Mouse (Mus musculus): Measurements from ENCODE around the gene Fat3.

Fat3 gene

DNA sequence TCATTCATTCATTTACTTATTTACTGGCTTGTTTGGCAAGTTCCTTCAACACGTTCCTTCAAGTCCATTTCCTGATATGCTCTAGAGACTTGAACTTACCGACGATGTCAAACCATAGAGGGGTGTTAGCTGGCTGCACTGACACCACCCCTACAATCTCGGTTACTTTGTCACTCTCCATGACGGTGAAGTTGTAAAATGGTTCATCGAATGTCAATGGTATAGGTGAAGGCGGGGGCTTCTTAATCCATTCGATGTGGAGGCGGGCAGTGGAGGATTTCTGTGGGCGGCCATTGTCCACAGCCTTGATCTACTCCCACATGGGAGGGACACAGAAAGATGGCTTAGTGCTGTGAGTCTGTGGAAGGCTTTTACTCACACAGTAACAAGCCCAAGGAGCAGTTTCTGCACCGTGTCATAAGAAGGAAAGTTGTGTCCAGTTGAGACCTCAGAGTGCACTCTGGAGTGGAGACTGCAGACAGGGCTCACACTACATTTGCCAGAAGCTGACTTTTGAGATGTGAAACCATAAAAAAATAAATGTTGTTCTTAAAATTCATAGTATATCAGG lies 471.3 kb downstream of the Fat3 start:
- in situ Hi-C loops (cut with MboI, MseI) = no loop called here

DNA sequence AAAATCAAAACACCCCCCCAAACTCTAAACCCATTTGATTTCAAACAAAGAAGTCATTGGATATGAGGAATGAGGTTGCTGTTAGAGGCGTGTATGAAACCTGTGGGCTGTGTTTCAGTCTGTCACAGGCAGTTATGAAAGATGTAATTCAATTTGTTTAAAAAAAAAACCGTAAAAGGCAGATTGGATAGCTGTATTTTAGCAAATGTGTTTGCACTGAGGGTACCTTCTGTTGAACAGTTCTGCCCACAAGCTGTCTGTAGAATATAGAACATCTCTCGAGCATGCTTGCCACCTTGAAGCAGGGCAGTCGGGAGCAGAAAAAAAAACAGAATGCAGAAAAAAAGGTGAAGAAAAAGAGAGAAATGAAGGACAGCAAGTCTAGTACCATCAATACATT lies 472.0 kb downstream of the Fat3 start:
- in situ Hi-C loops (cut with MboI, MseI) = no loop called here

DNA sequence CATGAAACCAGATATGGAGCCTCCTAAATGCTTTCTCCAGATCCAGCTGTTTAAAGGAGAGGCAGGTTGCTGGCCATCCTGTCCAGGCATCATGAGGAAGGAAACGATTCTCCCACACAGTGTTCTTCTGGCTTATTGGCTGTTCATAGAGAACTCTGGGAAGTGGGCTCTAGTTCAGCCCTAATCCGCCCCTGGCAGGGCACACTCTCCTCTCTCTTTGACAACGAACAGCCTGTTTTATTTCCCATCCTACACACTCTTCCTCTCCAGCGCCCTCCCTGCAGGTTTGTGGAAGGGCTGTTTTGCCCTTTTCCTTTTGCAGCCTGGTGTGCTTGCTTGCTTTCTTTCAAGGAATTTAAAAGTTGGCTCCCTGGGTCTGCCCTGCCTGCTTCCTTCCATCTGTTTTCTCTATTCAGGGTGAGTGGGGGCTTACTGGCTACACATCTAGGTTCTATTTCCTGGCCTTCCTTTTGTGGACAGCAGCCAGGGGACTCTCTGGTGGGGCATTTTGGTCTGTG lies 472.6 kb downstream of the Fat3 start:
- in situ Hi-C loops (cut with MboI, MseI) = no loop called here

DNA sequence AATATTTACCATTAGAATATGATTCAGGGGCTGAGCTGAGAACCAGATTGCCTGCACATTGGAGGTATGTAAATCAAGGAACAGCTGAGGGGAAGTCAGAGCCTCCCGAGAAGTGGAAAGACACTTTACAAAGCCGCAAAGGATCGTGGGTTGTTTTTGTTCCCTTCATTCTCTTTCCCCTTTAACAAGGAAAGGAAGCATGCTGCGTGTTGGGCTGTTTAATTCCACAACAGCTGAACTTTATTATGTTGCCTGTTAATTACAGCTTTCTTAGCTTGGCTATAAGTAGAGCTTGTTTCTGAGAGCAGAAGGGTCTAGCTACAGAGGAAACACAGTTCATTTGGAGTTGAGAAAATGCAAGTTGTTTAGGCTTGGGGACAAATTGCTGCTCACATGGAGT lies 475.0 kb downstream of the Fat3 start:
- in situ Hi-C loops (cut with MboI, MseI) = no loop called here

DNA sequence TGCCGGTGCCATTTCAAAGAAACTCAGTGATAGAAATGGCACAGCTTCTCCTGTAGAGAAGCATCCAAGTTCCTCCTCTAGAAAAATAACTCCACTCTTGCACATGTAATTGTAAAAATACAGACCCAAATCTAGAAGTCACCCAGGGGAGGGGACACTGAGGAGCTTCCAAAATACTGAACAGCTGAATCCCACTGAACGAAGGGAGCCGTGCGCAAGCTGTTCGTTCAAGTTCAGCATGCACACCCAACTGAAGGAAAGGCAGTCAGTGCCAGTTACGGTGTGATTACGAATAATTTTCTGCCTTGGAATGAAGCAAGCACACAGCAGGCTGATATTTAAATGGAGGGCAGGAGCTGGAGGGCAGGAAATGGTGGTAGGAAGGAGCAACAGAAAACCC lies 476.4 kb downstream of the Fat3 start:
- in situ Hi-C loops (cut with MboI, MseI) = no loop called here

DNA sequence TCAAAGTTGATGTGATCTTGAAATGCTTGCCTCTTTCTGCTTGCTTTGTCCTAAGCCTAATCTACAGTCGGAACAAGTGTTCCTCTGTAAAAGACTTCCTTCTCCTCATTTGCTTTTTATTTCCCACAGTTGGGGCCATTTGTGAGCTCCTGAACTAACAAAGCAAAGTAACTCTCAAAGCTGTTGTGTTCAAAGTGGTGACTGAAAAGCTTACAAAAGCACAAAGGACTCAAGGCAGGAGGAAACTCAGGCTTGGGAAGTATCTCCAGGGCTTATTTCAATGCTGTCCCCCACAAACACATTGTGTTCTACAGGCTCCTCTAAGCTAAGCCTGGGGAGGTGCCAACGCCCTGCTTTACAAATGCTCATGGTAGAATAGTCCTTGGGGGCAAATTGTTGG lies 487.0 kb downstream of the Fat3 start:
- in situ Hi-C loops (cut with MboI, MseI) = no loop called here

DNA sequence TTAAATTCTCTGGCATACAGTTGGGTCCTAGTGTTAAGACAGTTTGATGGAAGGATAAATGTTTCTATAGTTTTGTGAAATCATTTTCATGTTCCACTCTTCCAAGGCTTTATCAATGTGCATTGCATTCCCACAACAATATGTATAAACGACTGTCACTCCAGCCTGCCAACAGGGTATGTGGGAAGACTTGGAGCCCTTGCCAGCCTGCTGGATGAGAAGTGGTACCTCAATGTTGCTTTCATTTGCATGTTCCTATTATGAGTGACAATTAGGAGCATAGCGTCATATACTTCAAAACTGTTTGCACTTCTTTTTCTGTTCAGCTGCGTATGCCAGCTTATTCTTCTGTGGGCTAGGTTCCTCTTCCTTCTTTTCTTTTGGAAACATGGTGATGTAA lies 489.7 kb downstream of the Fat3 start:
- in situ Hi-C loops (cut with MboI, MseI) = no loop called here

DNA sequence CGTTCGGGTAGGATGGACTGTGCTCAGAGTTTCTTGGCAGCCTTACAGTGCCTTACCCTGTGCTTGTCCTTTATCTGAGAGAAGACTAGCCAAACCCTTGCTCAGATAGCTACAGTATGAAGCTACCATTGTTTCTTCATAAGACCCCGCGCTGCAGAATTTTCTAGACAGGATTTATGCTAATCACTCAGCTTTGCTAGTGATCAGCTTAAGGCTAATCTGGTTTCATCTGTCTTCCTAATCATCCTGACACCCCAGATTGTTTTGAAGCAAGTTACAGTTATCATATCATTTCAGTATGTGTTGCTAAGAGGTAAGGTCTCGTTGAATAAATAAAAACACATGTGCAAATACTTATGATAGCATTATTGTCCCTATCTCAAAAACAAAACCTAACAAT lies 493.6 kb downstream of the Fat3 start:
- in situ Hi-C loops (cut with MboI, MseI) = no loop called here

DNA sequence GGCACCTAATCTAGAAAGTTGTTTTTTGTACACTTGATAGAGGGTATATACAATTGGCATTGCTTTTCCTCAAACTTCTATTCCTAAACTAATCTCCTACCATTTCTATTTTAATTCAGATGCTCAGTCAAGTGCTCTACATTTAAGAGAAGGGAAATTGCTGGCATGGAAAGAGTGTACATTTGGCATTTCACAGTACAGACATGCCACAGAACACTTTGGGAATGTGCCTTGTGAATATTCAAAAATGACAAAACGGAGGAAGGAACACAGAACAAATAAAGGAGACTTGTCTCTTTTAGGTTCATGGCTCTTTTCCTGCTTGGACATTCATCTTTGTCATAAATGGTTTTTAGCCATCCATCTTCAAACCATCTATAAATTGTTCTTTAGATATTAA lies 498.1 kb downstream of the Fat3 start:
- in situ Hi-C loops (cut with MboI, MseI) = no loop called here

DNA sequence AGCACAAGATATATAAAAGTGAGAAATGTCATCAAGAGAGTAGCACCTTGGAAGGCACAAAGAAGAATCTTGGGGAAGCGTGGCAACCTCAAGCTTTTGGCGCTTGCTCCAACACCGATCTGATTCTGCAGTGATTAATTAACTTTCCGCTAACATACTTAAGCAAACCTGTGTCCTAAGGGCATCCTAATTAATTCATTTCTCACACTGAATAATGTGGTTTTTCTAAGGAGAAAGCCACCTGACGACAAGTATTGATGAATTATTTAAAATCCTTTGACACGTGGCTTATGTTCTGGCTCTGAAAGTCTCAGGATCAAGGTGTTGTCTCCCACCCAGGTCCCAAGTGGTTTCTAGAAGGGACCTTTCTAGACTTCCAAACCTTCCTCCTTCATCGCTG lies 506.3 kb downstream of the Fat3 start:
- in situ Hi-C loops (cut with MboI, MseI) = no loop called here

DNA sequence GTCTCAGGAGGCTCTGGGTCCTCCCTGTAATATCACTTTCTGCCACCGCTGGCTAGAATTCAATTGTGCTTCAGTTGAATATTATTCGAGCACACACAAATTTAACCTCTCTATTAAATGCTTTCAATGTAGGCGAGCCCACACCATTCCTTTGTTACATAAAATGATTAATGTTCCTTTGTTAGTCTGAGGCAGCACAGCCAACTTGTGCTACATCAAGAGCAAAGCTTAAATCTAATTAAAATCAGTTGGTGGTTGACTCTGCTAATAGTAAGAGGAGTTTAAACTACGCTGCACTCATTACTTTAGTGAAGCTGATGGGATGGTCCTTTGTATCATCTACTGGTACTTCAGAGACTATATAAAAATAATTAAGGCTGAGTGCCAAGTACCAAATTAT lies 506.9 kb downstream of the Fat3 start:
- in situ Hi-C loops (cut with MboI, MseI) = no loop called here

DNA sequence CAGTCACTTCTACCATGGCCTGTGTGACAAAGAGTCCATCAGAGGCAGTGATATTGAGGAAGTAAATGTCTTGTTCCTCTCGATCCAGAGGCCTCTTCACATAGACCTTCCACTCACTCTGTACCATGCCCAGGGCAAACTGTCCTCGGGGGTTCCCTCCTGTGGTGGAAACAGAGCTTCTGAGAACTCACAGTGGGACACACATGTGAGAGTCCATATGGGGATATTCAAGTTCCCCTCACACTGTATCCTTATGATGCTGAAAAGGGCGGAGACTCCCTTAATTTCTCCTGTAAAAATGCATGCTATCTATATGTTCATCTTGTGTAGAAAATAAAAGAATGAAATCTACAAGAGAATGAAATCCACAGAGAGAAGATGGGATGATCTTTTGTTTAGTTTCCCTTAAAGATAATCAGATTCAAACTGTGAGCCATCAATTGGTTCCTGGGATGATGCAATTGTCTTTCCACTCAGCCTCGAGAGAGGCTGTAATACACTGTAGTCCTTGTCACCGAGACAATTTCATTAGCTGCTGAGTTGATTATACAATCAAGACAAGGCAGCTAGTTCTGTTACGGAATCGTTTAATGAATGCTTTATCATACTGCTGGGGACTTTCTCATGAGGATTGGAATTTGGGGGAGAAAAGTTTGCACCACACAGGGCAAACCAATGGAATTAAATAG lies 508.8 kb downstream of the Fat3 start:
- in situ Hi-C loops (cut with MboI, MseI) = no loop called here

DNA sequence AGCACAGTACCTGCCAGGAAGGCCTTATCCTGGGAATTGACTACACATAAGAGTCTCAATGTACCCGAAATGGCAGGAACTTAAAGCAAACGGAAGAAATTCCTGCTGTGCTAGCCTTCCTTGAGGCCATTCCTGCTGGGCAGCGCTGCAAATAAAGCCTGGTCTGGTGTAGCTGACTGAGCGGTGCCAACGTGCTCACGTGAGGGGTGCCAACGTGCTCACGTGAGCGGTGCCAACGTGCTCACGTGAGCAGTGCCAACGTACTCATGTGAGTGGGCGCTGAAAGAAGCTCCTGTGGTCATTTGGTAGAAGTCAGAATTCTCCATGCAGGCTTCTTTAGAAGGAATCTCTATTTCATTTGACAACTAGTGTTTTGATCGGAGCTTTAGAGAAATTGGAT lies 522.8 kb downstream of the Fat3 start:
- in situ Hi-C loops (cut with MboI, MseI) = no loop called here

DNA sequence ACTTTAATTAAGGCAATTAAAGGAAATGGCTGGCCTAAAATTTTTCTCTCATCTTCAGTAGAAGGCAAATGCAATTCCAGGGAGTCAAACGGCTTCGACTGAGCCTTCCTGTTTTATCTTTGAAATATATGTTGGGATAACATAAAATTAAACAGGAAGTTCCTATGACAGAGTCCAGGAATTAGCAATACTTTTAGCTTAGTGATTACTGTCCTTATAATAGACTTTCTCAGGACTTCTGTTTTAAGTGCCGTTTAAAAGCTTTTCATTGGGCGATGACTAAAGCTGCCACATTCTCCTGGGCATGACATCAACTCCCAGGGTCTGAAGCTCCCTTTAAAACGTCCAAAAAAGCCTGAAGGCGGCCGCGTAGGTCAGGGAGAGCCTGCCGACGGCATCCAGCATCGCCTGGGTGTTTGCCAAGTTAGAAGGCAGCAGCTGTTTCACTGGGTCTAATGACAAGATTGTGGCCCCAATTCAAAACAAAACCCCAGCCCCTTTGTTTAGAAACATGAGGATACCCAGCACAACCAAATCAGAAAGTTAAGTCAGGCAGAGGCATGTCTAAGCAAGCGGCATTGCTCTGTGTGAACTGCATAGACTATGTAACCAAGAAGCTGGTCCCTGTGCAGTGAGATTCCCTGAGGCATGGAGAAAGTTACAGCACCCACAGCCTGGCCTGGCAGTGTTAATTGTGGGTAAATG lies 524.0 kb downstream of the Fat3 start:
- in situ Hi-C loops (cut with MboI, MseI) = no loop called here

DNA sequence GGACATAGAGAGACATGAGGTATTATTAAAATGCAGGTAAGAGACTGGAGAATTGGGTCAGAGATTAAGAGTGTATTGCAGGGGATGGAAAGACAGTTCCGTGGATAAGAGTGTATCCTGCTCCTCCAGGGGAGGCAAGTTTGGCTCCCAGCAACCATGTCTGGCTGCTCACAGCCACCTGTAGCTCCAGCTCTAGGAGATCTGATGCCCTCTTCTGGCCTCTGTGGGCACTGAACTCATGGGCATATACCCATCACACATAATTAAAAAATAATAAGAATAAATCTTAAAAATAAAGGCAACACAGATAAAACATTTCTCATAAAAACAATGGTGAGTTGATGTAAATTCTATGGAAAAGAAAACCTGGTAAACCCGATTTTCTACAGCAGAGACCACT lies 525.1 kb downstream of the Fat3 start:
- in situ Hi-C loops (cut with MboI, MseI) = no loop called here

DNA sequence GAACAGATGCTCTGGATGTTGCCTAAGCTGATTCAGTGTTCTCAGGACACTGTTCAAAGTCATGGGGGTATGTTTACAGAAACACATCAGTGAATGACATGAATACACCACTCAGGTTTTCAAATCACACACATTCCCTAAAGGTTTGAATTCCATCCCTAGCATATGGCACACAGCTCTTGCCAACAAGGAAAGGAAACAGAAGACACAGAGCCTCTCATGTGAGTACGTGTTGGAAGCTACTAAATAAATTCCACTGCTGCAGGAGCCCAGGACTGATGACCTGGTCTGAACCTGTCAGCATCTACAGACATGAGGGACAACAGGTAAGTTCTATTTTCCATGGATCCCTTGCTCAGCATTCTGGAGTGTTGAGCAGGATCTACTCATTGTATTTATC lies 528.9 kb downstream of the Fat3 start:
- in situ Hi-C loops (cut with MboI, MseI) = no loop called here

DNA sequence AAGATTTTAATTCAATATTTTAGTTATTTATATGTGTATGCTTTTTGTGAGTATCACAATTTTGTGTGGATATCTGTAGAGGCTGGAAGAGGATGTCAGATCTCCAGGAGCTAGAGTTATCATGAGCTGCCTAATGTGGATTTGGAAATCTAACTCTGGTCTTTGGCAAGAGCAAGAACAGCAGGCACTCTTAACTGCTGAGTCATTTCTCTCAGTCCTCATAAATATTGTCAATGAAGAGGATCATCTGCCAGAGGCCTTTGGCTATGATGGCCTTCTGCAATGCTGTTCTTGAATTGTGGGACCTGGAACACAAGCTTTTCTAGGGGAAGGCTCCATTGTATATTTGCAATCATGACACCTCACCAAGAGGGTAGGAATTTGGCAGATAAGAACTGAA lies 529.7 kb downstream of the Fat3 start:
- in situ Hi-C loops (cut with MboI, MseI) = no loop called here

DNA sequence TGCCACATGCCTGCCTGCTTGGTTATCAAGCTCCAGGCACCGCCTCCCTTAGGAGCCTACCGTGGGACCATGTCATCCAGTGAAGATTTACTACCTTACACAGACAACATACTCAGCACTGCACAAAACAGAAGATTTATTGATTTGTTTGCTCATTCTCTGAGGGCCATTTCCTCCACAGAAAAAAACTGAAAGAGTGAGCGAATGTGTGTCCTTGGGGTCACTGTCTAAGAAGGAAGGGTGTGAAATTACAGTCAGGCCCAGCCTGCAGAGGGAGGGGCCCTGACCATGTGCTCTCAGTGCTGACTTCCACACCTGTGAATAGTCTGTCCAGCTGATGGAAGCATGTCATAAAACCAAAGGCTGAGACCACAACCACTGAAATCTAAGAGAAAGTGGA lies 536.9 kb downstream of the Fat3 start:
- in situ Hi-C loops (cut with MboI, MseI) = no loop called here

DNA sequence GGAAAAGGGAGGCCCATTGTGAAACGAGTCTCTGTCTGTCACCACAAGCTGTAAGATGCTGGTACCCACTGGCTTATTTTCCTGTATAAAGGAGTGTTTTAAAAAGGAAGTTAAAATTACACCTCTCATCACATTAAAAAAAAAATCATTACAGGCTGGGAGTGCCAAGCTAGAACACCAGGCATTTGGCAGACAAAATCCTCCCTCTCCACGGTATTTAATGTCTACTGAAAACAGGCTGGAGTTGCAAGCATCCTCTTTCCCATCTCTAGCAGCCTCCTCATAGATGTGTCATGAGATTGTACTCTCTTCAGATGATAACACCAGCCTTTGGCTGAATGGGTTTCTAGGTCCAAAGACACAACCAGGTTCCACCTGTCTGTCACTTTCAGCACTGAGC lies 538.2 kb downstream of the Fat3 start:
- in situ Hi-C loops (cut with MboI, MseI) = no loop called here

DNA sequence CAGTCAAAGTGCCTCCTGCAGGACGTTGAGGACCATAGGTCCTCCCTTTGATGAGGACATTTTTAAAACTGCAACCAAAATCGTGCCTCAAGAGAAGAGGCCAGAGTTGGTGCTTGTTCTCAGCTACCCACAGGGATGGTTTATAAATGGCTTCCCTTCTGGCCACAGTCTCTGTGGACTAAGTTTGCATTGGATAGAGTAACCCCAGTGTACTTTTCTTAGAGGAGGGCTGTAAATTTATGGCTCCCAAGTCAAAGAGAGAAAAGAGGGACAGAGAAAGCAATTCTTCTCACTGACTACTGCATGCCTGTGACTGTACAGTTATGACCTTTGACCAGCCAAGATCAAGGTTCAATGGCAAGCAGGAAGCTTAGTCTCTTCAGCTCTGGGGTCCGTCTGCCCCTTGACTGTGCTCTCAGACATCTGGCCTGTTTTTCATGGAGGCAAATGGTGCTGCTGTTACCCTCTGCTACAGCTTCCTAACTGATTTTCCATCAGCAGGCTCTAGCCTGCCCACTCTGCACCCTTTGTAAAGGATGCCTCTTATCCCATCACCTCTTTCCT lies 542.8 kb downstream of the Fat3 start:
- in situ Hi-C loops (cut with MboI, MseI) = no loop called here

DNA sequence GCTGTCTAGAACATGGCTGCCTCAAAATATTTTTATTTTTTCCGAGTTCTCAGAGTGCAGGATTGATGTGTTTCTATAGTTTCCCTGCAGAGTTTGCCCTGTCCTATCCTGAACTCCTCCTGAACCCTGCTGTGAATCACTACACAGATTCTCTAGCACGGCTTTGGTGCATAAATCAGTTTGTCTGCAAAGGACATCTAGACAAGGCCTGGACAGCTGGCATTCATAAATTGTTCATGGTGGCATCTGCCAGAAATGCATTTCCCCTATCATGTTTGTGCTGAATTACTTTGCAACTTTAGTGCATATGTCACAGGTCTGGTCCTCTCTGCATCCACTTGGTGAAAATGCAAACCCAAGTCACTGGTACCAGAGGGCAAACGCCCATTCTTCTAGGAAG lies 543.3 kb downstream of the Fat3 start:
- in situ Hi-C loops (cut with MboI, MseI) = no loop called here

DNA sequence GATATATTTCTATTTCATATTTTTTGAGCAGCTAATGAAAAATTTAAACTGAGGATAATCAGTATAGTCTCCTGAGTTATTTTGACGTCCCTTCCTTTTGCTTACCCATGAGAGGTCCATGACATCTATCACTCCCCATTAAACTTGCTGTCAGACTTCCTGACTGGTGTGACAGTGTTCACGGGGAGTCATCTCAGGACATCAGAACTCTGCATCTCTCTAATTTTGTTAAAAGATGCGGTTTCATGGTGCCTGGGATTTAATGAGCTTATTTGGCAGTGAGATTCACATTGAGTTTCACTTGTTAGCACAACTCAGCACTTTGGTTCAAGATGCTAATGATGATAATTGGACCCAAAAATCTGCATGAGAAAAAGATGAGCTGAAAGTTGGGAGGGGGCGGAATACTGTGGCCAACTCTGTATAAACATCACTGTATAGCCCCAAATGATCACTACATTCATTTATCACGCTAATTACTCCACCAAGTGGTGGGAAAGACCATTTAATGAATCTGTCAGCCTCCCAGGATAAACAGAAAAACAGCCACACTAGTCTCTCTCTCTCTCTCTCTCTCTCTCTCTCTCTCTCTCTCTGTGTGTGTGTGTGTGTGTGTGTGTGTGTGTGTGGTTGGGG lies 545.8 kb downstream of the Fat3 start:
- in situ Hi-C loops (cut with MboI, MseI) = no loop called here

Data from T-helper 2 cell (primary cell).